Mouse (Mus musculus): ENCODE data around the gene Rgl2. TPM values are rescaled to one million over a fixed set of nuclear protein-coding genes. Genes with fewer than 3 reads are reported as not detected.

Rgl2 gene
- polyA plus RNA-seq, 1 experiment, result 184 TPM

- DNase-seq (ENCODE audit: low read depth), result no peak
- TF ChIP-seq POLR2A (IDR thresholded peaks at IDR 0.05; ENCODE audit: borderline replicate concordance, extremely low read depth, insufficient read depth, insufficient read length, poor library complexity, severe bottlenecking), result no peak
- no peak for TF ChIP-seq CTCF (IDR thresholded peaks at IDR 0.05; ENCODE audit: borderline replicate concordance, extremely low read depth, insufficient read depth, insufficient read length)
Observed at GRCm38 (mm10) chr17:33965846-33966550, 36.7 kb downstream of the Rgl2 start.

GRCm38 (mm10) chr17:33968489-33968888 lies 39.1 kb downstream of the Rgl2 start:
- TF ChIP-seq POLR2A (IDR thresholded peaks at IDR 0.05; ENCODE audit: borderline replicate concordance, extremely low read depth, insufficient read depth, insufficient read length, poor library complexity, severe bottlenecking) (no peak), CTCF (IDR thresholded peaks at IDR 0.05; ENCODE audit: borderline replicate concordance, extremely low read depth, insufficient read depth, insufficient read length) (peak; percentile 92)
- DNase-seq (ENCODE audit: low read depth), result peak; percentile 89

- peak; percentile 65 for DNase-seq (ENCODE audit: low read depth)
- TF ChIP-seq POLR2A (IDR thresholded peaks at IDR 0.05; ENCODE audit: borderline replicate concordance, extremely low read depth, insufficient read depth, insufficient read length, poor library complexity, severe bottlenecking) (no peak), CTCF (IDR thresholded peaks at IDR 0.05; ENCODE audit: borderline replicate concordance, extremely low read depth, insufficient read depth, insufficient read length) (peak; percentile 42; the same call in 1 of the 2 replicates)
Observed at GRCm38 (mm10) chr17:33968927-33969326, 39.6 kb downstream of the Rgl2 start.

- no peak for DNase-seq (ENCODE audit: low read depth)
- TF ChIP-seq POLR2A (IDR thresholded peaks at IDR 0.05; ENCODE audit: borderline replicate concordance, extremely low read depth, insufficient read depth, insufficient read length, poor library complexity, severe bottlenecking) (no peak), CTCF (IDR thresholded peaks at IDR 0.05; ENCODE audit: borderline replicate concordance, extremely low read depth, insufficient read depth, insufficient read length) (no peak; the same call in 1 of the 2 replicates)
Observed at GRCm38 (mm10) chr17:33969394-33969793, 40.1 kb downstream of the Rgl2 start.

GRCm38 (mm10) chr17:33972691-33973090 lies 43.3 kb downstream of the Rgl2 start:
- no peak for DNase-seq (ENCODE audit: low read depth)
- no peak for TF ChIP-seq CTCF (IDR thresholded peaks at IDR 0.05; ENCODE audit: borderline replicate concordance, extremely low read depth, insufficient read depth, insufficient read length)
- TF ChIP-seq POLR2A (IDR thresholded peaks at IDR 0.05; ENCODE audit: borderline replicate concordance, extremely low read depth, insufficient read depth, insufficient read length, poor library complexity, severe bottlenecking), result no peak

- TF ChIP-seq CTCF (IDR thresholded peaks at IDR 0.05; ENCODE audit: borderline replicate concordance, extremely low read depth, insufficient read depth, insufficient read length), result no peak
- no peak for TF ChIP-seq POLR2A (IDR thresholded peaks at IDR 0.05; ENCODE audit: borderline replicate concordance, extremely low read depth, insufficient read depth, insufficient read length, poor library complexity, severe bottlenecking)
Observed at GRCm38 (mm10) chr17:33973572-33973971, 44.2 kb downstream of the Rgl2 start.

GRCm38 (mm10) chr17:33977861-33978557 lies 48.7 kb downstream of the Rgl2 start:
- DNase-seq (ENCODE audit: low read depth), result no peak
- TF ChIP-seq POLR2A (IDR thresholded peaks at IDR 0.05; ENCODE audit: borderline replicate concordance, extremely low read depth, insufficient read depth, insufficient read length, poor library complexity, severe bottlenecking) (no peak), CTCF (IDR thresholded peaks at IDR 0.05; ENCODE audit: borderline replicate concordance, extremely low read depth, insufficient read depth, insufficient read length) (no peak)

More at GRCm38 (mm10) chr17:33973572-33973971, 44.2 kb downstream of the Rgl2 start:
- no peak for DNase-seq (ENCODE audit: low read depth)

GRCm38 (mm10) chr17:33978631-33979031 lies 49.3 kb downstream of the Rgl2 start:
- DNase-seq (ENCODE audit: low read depth), result no peak
- TF ChIP-seq POLR2A (IDR thresholded peaks at IDR 0.05; ENCODE audit: borderline replicate concordance, extremely low read depth, insufficient read depth, insufficient read length, poor library complexity, severe bottlenecking) (no peak), CTCF (IDR thresholded peaks at IDR 0.05; ENCODE audit: borderline replicate concordance, extremely low read depth, insufficient read depth, insufficient read length) (no peak)

- TF ChIP-seq POLR2A (IDR thresholded peaks at IDR 0.05; ENCODE audit: borderline replicate concordance, extremely low read depth, insufficient read depth, insufficient read length, poor library complexity, severe bottlenecking), result no peak
- no peak for TF ChIP-seq CTCF (IDR thresholded peaks at IDR 0.05; ENCODE audit: borderline replicate concordance, extremely low read depth, insufficient read depth, insufficient read length)
- no peak for DNase-seq (ENCODE audit: low read depth)
Observed at GRCm38 (mm10) chr17:33979512-33980050, 50.2 kb downstream of the Rgl2 start.

- DNase-seq (ENCODE audit: low read depth), result peak; percentile 7
- TF ChIP-seq CTCF (IDR thresholded peaks at IDR 0.05; ENCODE audit: borderline replicate concordance, extremely low read depth, insufficient read depth, insufficient read length), result no peak
- TF ChIP-seq POLR2A (IDR thresholded peaks at IDR 0.05; ENCODE audit: borderline replicate concordance, extremely low read depth, insufficient read depth, insufficient read length, poor library complexity, severe bottlenecking), result no peak
Observed at GRCm38 (mm10) chr17:33980181-33981035, 51.1 kb downstream of the Rgl2 start.

Measured in brain, embryonic 14.5 days (tissue).